Mouse (Mus musculus) telencephalon, adult 2 months (tissue): ENCODE data around the gene Lce1c.
"Not testable (repeated sequence)": the region's sequence is repeated elsewhere in the genome, so short reads cannot be mapped to it uniquely, and the experiment has no call there.

Source experiments
- DNase-seq: peaks from one replicate; pipeline ENCODE4 v3.0.0-alpha.2; 2011; ENCODE audit warnings: low read depth, low spot score

The Lce1c gene

DNA sequence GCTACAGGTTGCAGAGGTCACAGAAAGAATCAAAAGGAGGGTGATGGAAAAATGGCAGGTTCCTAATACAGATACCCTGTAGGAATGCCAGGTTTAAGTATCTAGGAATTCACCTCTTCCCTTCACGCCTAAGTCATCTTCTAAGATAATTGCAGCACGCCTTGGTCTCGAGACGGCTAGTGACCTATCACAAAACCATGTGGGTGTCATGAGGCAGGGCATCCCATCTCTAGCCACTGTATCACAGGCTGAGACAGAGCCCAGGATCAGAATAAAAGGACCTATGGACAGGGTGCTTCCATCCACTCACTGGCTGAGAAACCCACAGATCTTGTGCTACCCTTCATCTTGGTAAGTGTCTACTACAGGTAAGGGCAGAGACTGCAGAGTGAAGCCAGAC lies at the start of gene Lce1c:
TSS of gene Lce1c (plus strand) at position 301 of the 400 bp plus-strand sequence.
- no peak for DNase-seq

DNA sequence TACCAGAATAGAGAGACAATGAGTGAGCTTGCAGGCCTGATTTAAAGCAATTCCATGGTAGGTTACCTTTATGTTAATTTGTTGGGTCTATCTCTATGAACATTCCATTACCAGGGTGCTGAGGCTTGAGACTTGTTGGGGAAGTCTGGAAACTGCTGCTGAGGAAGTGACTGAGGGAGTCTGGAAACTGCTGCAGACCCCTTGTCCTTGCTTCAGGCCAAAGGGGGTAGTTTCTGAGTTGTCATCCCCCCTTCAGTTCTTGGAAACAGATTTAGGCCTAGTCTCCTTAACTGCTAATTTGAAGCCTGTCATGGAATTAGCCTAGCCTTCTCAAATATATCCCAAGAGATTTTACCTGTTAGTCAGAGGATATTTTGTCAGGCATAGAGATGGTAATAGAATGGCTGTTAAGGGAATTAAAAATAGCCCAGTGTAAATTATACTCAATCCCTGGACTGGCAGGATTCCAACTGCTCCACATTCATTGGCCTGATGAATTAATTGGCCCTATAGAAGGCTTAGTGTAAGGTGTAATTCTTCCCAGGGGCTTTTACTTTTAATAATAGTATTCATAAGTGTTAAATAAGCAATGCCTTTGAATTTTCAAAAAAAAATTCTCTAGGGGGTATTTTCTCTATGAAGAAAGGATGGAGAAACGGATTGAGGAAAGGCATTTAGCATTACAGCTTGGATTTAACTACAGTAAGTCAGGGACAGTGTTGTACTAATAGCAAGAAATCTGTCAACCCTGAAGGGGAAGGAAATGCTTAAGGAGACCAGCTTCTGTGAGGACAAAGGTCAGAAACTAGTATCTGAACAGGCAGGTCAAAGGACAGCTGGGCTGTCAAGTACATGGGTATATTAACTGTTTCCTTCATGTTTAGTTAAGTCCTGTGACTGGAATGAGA lies 41.0 kb upstream of the Lce1c start:
- no peak for DNase-seq

DNA sequence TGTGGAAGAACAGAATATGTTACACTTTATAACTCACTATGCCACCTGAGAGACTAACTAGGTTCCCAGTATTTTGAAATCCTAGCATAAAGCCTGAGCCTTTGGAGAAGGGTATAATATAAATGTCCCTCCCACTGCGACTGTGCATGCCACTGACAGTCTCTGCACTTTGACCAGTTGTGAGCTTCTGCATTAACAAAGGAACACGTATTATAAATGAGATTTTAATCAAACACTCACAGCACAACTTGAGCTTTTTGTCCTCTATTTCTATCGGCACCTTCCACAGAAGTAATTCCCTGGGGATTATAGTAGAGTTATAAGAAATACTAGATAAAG lies 40.4 kb upstream of the Lce1c start:
- no peak for DNase-seq

DNA sequence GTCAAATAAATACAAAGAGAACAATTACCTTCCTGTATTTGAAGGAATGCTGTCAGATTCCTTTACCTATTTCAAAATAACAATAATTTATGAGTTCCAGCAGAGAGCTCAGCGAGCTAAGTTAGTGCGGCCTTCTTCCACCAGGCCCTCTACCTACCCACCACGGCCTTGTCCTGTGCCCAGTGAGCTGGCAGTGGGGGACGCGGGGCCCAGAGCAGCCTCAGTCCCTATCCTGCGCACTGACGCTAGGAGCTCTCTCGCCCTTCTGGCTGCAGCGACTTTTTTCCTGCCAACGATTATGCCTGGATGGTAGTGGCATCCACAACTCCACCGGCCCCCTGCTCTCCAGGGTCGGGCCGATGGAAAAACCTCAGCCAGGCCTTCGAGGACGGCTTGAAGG lies 39.2 kb upstream of the Lce1c start:
- DNase-seq: no peak

DNA sequence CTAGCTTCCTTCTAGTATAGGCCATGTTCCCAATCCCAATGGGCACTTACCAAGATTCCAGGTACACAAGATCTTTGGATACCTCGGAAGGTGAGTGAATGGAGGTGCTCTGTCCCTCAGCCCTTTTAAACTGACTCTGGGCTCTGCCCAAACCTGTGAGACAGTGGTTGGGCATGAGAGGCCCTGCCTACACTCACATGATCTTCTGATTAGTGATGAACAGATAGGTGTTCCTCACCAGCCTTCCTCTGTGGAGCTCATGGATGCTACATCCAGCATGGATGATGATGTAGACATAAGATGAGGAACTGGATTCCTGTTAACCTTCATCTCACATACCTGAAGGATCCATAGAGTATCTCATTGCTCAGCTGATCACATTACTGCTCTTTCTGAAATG lies 30.8 kb upstream of the Lce1c start, which contains the start of gene Lce1a1:
TSS of gene Lce1a1 (minus strand) at position 101 of the 400 bp plus-strand sequence.
- DNase-seq: no peak

DNA sequence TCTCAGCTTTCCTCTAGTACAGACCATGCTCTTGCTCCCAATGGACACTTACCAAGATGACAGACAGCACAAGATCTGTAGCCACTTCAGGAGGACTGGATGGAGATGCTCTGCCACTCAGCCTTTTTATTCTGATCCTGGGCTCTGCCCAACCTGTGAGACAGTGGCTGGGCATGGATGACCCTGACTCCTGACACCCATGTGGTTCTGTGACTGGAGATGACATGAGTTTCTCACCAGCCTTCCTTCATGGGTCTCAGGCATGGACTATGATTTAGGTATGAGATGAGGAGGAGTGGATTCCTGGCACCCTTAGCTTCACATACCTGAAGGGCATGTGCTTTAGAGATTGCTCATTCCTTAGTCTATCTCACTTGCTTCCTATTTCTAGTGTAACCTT lies 22.2 kb upstream of the Lce1c start, which contains the start of gene Lce1b:
TSS of gene Lce1b (minus strand) at position 101 of the 400 bp plus-strand sequence.
- no peak for DNase-seq

DNA sequence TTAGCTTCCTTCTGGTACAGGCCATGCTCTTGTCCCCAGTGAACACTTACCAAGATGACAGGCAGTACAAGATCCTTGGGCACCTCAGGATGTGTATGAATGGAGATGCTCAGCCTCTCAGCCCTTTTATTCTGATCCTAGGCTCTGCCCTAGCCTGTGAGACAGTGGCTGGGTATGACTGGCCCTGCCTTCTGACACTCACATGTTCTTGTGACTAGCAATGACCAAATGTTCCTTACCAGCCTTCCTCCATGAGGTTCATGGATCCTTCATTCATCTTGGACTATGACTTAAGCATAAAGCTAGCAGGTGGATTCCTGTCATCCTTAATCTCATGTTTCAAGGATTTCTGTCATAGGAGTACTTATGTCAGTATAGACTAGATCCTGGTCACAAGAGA lies 8.8 kb upstream of the Lce1c start, which contains the start of gene Lce1a2:
TSS of gene Lce1a2 (minus strand) at position 101 of the 400 bp plus-strand sequence.
- DNase-seq: no peak

DNA sequence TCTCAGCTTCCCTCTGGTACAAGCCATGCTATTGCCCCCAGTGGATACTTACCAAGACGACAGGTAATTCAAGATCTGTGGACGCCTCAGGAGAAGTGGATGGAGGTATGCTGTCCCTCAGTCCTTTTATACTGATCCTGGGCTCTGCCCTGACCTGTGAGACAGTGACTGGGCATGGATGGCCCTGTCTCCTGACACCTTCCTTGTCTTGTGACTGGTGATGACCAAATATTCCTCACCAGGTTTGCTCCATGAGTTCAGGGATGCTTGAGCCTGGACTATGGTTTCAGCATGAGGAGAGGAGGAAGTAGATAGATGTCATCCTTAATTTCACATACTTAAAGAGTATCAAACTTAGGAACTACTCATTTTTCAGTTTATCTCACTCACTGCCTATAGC lies 8.1 kb downstream of the Lce1c start, which contains the start of gene Lce1d:
TSS of gene Lce1d (minus strand) at position 101 of the 400 bp plus-strand sequence.
- DNase-seq: no peak

DNA sequence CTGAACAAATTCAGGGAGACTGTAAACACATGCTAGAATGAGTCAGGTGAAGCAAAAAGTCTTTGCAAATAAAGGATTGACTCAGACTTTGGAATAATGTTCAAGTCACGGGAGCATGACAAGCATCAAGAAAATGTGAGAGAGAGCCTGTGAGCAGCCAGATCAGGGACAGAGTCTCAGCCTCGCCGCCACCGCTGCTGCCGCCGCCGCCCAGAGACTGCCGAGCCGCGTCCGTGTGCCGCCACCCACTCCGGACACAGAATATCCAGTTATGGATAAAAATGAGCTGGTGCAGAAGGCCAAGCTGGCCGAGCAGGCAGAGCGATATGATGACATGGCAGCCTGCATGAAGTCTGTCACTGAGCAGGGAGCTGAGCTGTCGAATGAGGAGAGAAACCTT lies 10.1 kb downstream of the Lce1c start:
- DNase-seq: not testable (repeated sequence)

DNA sequence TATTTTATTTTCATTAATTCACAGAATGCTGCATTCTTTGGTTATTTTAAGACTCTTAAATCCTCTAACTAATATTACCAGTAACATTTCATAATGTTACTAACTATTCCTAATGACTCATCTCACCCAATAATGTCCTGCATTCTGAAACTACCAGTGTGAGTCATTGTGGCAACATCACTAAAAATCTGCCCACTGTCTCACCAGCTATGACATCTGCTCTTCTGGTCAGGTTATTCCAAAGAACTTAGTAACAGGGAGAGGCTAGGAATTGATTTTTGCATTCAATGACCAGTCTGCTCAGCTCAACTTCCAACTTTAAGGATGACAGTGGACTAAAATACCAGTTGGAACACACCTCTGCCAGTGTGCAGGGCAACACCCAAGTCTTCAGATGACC lies 12.6 kb downstream of the Lce1c start:
- no peak for DNase-seq

DNA sequence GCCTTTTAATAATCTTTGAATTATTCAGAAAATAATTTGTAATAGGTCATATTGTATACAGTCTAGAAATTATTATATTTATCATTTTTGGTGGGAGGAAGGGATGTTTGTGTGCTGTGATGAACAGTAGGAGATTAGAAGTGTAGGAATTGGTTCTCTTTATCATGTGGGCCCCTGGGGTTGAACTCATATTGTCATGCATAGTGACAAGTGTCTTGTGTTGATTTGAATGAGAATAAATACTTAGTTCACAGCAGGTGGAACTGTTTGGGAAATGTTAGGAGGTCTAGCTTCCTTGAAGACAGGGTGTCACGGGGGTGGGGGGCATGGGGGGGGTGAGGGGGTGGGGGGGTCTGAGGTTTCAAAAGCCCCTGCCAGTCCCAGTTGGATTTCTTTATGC lies 15.6 kb downstream of the Lce1c start:
- no peak for DNase-seq

DNA sequence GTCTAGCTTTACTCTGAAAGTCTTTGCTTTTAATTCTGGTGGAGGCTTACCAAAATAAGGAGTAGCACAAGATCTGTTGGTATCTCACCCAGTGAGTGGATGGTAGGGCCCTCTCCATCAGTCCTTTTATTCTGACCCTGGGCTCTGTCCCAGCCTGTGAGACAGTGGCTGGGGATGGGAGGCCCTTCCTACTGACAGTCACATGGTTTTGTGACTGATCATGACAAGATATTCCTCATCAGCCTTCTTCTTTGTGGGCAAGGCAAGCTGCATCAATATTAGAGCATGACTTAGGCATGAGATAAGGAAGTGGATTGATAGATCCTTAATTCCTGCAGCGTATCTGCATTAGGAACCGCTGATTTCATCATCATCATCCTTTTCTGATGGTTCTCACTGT lies 29.9 kb downstream of the Lce1c start, which contains the start of gene Lce1e:
TSS of gene Lce1e (minus strand) at position 101 of the 400 bp plus-strand sequence.
- DNase-seq: no peak

DNA sequence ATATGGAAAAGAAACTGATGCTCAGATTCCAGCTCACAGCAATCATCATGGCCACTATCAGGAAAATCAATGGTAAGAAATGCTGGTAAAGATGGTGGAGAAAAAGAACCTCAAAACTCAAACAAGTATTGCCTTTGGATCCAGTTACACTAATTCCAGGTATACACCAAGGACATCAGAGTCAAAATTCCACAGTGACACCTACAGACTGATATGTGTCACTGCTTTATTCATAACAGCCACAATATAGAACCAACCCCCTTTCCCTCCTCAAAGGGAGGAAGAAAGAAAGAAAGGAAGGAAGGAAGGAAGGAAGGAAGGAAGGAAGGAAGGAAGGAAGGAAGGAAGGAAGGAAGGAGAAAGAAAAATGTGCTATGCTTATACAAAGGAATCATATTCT lies 36.1 kb downstream of the Lce1c start:
- DNase-seq: no peak

DNA sequence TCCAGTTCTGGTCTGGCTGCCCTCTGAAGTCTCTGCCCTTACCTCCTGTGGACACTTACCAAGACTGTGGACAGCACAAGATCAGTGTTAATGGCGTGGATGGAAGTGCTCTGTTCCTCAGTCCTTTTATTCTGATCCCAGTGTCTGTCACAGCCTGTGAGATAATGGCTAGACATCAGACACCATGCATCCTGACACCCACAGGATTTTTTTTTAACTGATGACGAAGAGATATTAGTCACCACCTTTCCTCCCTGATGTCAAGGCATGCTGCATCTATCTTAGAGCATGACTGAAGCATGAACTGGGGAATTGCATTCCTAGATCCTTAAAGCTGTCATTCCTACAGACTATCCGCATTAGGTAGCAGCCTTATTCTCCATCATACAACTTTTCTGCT lies 41.2 kb downstream of the Lce1c start, which contains the start of gene Lce1f:
TSS of gene Lce1f (minus strand) at position 101 of the 400 bp plus-strand sequence.
- no peak for DNase-seq

DNA sequence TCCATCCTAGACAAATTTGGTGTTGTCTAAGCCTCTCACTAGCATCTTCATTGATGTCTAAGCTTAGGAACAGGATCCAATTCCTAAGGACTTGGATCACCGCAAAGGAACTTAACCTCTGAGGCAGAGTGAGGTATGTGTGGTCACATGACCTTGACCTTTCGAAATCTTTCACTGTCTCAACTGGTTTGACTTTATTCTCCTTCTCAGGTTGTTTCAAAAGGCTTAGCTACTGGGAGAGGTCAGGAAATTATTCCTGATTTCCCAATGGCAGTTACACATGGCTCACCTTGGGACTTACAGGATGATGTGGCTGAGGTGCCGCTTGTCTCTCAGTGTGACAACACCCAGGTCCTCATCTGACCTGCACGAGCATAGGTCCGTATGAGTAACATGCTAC lies 43.6 kb downstream of the Lce1c start:
- DNase-seq: no peak
